Mouse (Mus musculus) heart, postnatal 36 days (tissue): ENCODE results near the gene Cic. TPM values are rescaled to one million over a fixed set of nuclear protein-coding genes. Genes with fewer than 3 reads are reported as not detected.

Source experiments
- DNase-seq, 2 experiments: peaks; one replicate each; pipeline ENCODE4 v3.0.0; 2021 to 2022
- intact Hi-C: fragments of 180-260 bp; cut with DNase I; formaldehyde crosslinking; loops from one replicate; pipeline ENCODE4 v1.15.1; 2025
- total RNA-seq, 2 experiments: library from RNA; stranded (reverse); gene quantifications; 2 replicates each; pipeline ENCODE4 v1.2.3; 2021

The Cic gene
- total RNA-seq, 2 experiments from 2014 or later: 63.7 to 68.7 TPM

GRCm38 (mm10) chr7:25294960-25295722, 27.6 kb downstream of the Cic start:
- intact Hi-C loops: no loop called here
- no peak for DNase-seq

- DNase-seq: no peak
These were observed 29.5 kb downstream of the Cic start for GRCm38 (mm10) chr7:25296945-25297453.

GRCm38 (mm10) chr7:25297454-25298325, 30.2 kb downstream of the Cic start, which contains the start of gene Pafah1b3:
Gene Pafah1b3, minus strand, starts transcription at chr7:25297986.
- intact Hi-C loops: loop anchor here (2.0 kb wide), 1 partner anchor 17 kb away; no protein-coding TSS in a partner anchor
- peak; percentile 51 to 73 for DNase-seq

More at GRCm38 (mm10) chr7:25296945-25297453, 29.5 kb downstream of the Cic start:
- intact Hi-C loops: loop anchor here (2.0 kb wide), 1 partner anchor 18 kb away; no protein-coding TSS in a partner anchor

- no peak for DNase-seq
- intact Hi-C loops: no loop called here
These were observed 33.6 kb downstream of the Cic start, which contains the start of gene Prr19 for GRCm38 (mm10) chr7:25301063-25301462. Gene Prr19, plus strand, starts transcription at chr7:25301411.

- intact Hi-C loops: no loop called here
- DNase-seq: no peak
These were observed 35.6 kb downstream of the Cic start for GRCm38 (mm10) chr7:25303003-25303684.

GRCm38 (mm10) chr7:25303685-25304006, 36.1 kb downstream of the Cic start:
- intact Hi-C loops: no loop called here
- no peak for DNase-seq

- intact Hi-C loops: no loop called here
These were observed 38.0 kb downstream of the Cic start for GRCm38 (mm10) chr7:25305481-25305880.

GRCm38 (mm10) chr7:25305956-25306613, 38.6 kb downstream of the Cic start, which contains the start of gene Tmem145:
Gene Tmem145, plus strand, starts transcription at chr7:25306106.
- no peak for DNase-seq
- intact Hi-C loops: no loop called here

More at GRCm38 (mm10) chr7:25305481-25305880, 38.0 kb downstream of the Cic start:
- no peak for DNase-seq

- intact Hi-C loops: no loop called here
- no peak for DNase-seq
These were observed 39.1 kb downstream of the Cic start for GRCm38 (mm10) chr7:25306614-25306996.

GRCm38 (mm10) chr7:25308702-25309318, 41.3 kb downstream of the Cic start:
- intact Hi-C loops: no loop called here
- DNase-seq: no peak

GRCm38 (mm10) chr7:25309425-25309824, 41.9 kb downstream of the Cic start:
- no peak for DNase-seq
- intact Hi-C loops: no loop called here

GRCm38 (mm10) chr7:25311193-25311592, 43.7 kb downstream of the Cic start:
- DNase-seq: no peak
- intact Hi-C loops: no loop called here

GRCm38 (mm10) chr7:25313325-25313724, 45.8 kb downstream of the Cic start:
- intact Hi-C loops: no loop called here
- DNase-seq: no peak

- no peak for DNase-seq
- intact Hi-C loops: loop anchor here (2.0 to 5.0 kb wide), 4 partner anchors 18 to 182 kb away; partner anchors contain the start of genes Lipe and Pafah1b3
These were observed 47.3 kb downstream of the Cic start for GRCm38 (mm10) chr7:25314606-25315305.

- intact Hi-C loops: loop anchor here (1.0 to 5.0 kb wide), 6 partner anchors 19 to 183 kb away; partner anchors contain the start of genes Lipe and Pafah1b3
- DNase-seq: peak in 1 of 2 experiments; percentile 25
These were observed 48.0 kb downstream of the Cic start for GRCm38 (mm10) chr7:25315306-25316041.

GRCm38 (mm10) chr7:25316532-25317445, 49.3 kb downstream of the Cic start, which contains the start of gene Megf8:
Gene Megf8, plus strand, starts transcription at chr7:25317164.
- DNase-seq: peak; percentile 91 to 94
- intact Hi-C loops: loop anchor here (1.0 to 5.0 kb wide), 5 partner anchors 34 to 184 kb away; partner anchors contain the start of gene Lipe
